Mouse (Mus musculus) left cerebral cortex, postnatal 25 days (tissue): ENCODE measurements at regions not wholly inside any gene's neighbourhood (a gene's known extent, or its start where the extent isn't known, plus 50 kb on each side); places are given as distances from the start of the nearest gene placed in this dataset.

Source experiments
- DNase-seq, 2 experiments: peaks; one replicate each; pipeline ENCODE4 v3.0.0; 2022; ENCODE audit warnings: low spot score in 2 of 2, mixed read lengths in 1 of 2
- intact Hi-C: fragments of 180-260 bp; cut with DNase I; formaldehyde crosslinking; loops from one replicate; pipeline ENCODE4 v1.15.1; 2025

GRCm38 (mm10) chrX:47726285-47726684 lies 166.5 kb downstream of the Smarca1 start:
- peak in 1 of 2 experiments; percentile 33 for DNase-seq
- intact Hi-C loops, result no loop called here

GRCm38 (mm10) chrX:47703080-47703479 lies 189.7 kb downstream of the Smarca1 start:
- peak; percentile 13 to 40 for DNase-seq
- intact Hi-C loops, result loop anchor here (2.0 kb wide), 1 partner anchor 118 kb away; no protein-coding TSS in a partner anchor

- intact Hi-C loops, result no loop called here
- DNase-seq, result no peak
These were observed 224.0 kb downstream of the Smarca1 start for GRCm38 (mm10) chrX:47668778-47669177.

GRCm38 (mm10) chrX:47646523-47646922 lies 246.3 kb downstream of the Smarca1 start:
- no peak for DNase-seq
- intact Hi-C loops, result no loop called here

GRCm38 (mm10) chrX:47641191-47641590 lies 251.6 kb downstream of the Smarca1 start:
- intact Hi-C loops, result no loop called here
- DNase-seq, result no peak

- intact Hi-C loops, result no loop called here
- DNase-seq, result no peak
These were observed 253.9 kb downstream of the Smarca1 start for GRCm38 (mm10) chrX:47638831-47639316.

- intact Hi-C loops, result no loop called here
- DNase-seq, result no peak
These were observed 269.7 kb downstream of the Smarca1 start for GRCm38 (mm10) chrX:47622881-47623613.

GRCm38 (mm10) chrX:47612364-47612763 lies 280.4 kb downstream of the Smarca1 start:
- DNase-seq, result no peak
- intact Hi-C loops, result no loop called here
